Comparison of ENCODE assay signal across 19 mouse cellular contexts in genomic region chr5:143961176-143961575, GRCm38 (mm10). TPM values are rescaled to one million over a fixed set of nuclear protein-coding genes. Genes with fewer than 3 reads are reported as not detected.
"Had no signal": no experiment of that assay in that cellular context is flagged by ENCODE, and none has a peak within 500 bp of the region (broad histone marks: within the 10 kb centered on the region; RNA-seq: fewer than 3 reads in every experiment).

No protein-coding gene starts in this region.

- H3K36me3 ChIP-seq: stomach, embryonic 15.5 days had no signal

- H3K9me3 ChIP-seq: stomach, embryonic 15.5 days had no signal

- H3K4me3 ChIP-seq: neural tube, embryonic 13.5 days; neural tube, embryonic 15.5 days; stomach, embryonic 15.5 days had no signal

- DNase-seq: retina, postnatal 1 day; right cerebral cortex, adult 18-20 months; right cerebral cortex, postnatal 14 days; right cerebral cortex, postnatal 25 days; right cerebral cortex, postnatal 4 days; spleen, adult 18-20 months; thymus, adult 18-20 months; thymus, adult 2 months; thymus, postnatal 14 days; thymus, postnatal 25 days; thymus, postnatal 36 days; thymus, postnatal 4 days had no signal

- H3K4me1 ChIP-seq: neural tube, embryonic 13.5 days; neural tube, embryonic 15.5 days; stomach, embryonic 15.5 days had no signal

- H3K27me3 ChIP-seq: neural tube, embryonic 13.5 days; neural tube, embryonic 15.5 days; stomach, embryonic 15.5 days had no signal

- H3K27ac ChIP-seq: neural tube, embryonic 13.5 days; neural tube, embryonic 15.5 days; stomach, embryonic 15.5 days; stomach, postnatal 0 days had no signal

RNA-seq across cellular contexts. Expression of gene Gm42421, which starts 33.2 kb away (rescaled TPM):
- total RNA-seq: neutrophil, adult 5-6 weeks had no signal
- polyA plus RNA-seq: small intestine, adult 2 months; spleen, adult 2 months; stomach, postnatal 0 days had no signal
